Mouse (Mus musculus) gastrocnemius, postnatal 4 days (tissue): Measurements from ENCODE around the gene Megf8. TPM values are rescaled to one million over a fixed set of nuclear protein-coding genes. Genes with fewer than 3 reads are reported as not detected.

Experiments
- DNase-seq, 2 experiments: peaks; one replicate each; pipeline ENCODE4 v3.0.0; 2021 to 2022; ENCODE audit warnings: low spot score in 2 of 2, mixed read lengths in 2 of 2
- total RNA-seq, 2 experiments: library from RNA; stranded (reverse); gene quantifications; 2 replicates each; pipeline ENCODE4 v1.2.3; 2021

The Megf8 gene
- total RNA-seq, 2 experiments from 2014 or later, result 34.9 to 40.4 TPM

DNA sequence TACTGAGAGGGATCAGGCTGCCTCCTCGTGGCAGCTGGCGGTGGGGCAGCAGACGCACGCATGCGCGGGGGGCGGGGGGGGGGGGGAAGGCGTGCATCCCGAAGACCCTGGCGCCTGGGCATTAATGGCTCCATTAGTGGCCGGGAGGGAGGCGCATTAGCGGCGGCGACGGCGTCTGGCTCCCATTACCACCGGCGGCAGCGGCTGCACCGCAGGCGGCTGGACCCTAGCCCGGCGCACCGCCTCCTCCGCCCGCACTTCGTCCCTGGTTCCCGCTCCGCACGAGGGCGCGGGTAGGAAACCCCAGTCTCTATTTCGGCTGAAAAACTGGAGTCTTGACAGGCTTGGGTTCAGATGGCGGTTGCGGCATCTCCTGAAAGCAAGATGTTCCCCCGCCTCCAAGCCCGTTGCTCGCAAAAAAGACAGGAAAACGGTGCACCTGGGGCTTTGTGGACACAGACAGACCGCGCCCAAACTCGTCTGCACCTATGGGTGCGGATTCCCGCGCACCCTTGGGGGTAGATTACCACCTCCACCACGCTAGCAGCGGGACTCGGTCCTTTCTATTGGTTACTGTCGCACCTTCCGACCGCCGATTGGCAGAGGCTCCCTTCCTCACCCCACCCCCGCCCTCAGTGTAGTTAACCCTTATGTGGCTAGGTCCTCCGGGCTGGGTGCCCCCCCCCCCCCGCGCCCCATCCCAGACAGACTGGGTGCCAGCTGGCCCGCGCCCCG lies 38.5 kb upstream of the Megf8 start:
- peak in 1 of 2 experiments; percentile 77 for DNase-seq

DNA sequence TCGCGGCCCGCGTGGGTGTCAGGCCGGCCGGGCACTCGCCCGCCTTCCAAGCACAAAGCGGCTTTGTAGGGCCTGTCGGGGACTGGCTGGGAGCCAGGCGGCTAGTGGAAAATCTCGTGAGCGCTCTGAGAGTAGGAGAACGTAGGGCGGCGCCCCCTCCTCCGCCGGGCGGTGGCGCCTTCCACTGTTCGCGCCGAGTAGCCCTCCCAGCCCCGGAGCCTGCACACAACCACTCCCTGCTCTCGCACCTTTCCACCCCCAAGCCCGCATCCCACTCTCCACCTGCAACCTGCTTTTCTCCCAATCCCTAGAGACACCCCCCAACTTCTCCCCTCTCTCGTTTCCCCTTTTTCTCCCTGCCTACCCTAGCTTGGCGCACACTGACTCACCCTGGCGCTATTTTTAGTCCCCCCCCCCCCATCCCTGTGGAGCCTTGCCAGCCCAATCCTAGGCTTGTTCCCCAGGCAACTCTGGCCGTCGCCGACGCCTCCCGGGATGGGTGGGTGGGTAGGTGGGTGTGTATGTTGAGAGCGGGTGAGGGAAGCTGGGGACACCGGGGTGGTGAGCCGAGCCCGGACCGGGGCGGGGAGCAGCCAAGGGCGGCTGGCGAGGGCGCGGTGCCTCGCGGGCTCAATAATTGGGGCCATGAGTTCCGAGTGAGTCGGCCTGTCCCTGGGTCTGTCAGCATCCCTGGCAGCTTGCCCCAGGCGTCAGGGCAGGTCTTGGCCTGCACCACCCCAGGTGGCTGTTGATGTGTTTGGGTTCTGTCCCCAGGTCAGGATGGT lies 37.7 kb upstream of the Megf8 start:
- DNase-seq, result peak; percentile 86 to 92

DNA sequence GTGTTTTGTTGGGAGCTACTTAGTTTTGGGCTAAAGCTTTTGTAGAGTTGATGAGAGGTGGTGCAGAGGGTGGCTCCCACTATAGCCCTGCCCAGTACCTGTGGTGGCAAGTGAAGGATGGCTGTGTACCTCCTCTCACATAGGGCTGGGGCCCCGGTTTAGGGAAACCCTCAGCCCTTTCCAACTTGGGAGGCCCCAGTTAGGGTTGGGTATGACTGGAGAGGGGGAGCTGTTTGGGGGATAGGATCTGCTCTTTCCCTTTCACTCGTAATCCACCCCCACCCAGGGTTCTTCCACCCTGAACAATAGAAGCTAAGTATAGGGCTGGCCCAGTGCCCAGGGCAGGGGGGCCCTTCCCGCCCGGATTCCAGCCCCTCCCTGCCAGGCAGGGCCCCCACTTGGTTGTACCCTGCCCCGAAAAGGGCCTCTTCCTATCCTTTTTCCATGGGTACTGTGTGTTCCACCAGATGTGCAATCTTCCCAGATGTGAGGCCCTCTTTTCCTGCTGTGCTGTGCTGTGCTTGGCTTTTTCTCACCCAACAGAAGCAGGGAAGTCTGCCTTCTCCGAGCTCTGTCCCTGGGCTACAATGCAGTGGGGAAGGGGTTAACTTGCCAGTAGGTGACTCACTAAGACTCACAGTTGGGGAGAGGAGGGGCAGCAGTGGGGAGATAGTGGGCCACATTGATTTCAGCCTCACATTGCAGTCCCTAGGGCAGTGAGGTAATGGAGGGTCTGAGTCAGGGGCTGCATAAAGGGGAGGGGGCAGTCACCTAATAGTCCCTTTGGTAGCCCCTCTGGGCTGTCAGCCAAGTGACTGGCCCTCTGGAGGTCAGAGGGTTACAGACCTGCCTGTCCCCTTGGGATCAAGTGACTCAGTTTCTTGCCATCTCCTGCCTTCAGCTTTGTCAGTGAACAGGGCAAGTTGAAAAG lies 36.8 kb upstream of the Megf8 start:
- peak in 1 of 2 experiments; percentile 64 for DNase-seq

DNA sequence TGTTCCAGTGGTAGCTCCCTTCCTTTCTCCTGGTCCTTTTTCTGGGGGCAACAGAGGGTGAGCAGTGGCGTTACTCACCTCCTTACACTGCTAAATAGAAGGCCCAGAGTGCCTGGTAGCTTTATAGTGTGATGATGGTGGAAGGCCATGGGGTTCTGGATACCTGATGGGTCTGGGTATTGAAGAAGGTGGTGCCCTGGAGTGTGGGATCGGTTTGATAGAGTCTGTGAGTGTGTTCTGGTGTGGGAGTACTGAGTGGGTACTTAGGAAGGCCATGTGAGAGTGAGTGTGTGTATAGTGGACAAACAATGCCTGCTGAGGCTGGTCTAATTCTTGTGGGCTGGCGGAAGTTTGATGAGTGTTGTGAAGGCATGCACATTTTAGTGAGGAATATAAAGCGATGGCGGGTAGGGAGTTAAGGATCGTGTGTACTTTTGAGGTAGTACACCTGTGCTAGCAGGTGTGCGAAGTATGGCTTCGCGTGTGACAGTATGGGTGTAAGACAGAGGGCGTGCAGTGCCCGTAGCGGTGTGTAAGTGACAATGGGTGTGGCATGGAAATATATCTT lies 35.7 kb upstream of the Megf8 start:
- DNase-seq, result no peak

DNA sequence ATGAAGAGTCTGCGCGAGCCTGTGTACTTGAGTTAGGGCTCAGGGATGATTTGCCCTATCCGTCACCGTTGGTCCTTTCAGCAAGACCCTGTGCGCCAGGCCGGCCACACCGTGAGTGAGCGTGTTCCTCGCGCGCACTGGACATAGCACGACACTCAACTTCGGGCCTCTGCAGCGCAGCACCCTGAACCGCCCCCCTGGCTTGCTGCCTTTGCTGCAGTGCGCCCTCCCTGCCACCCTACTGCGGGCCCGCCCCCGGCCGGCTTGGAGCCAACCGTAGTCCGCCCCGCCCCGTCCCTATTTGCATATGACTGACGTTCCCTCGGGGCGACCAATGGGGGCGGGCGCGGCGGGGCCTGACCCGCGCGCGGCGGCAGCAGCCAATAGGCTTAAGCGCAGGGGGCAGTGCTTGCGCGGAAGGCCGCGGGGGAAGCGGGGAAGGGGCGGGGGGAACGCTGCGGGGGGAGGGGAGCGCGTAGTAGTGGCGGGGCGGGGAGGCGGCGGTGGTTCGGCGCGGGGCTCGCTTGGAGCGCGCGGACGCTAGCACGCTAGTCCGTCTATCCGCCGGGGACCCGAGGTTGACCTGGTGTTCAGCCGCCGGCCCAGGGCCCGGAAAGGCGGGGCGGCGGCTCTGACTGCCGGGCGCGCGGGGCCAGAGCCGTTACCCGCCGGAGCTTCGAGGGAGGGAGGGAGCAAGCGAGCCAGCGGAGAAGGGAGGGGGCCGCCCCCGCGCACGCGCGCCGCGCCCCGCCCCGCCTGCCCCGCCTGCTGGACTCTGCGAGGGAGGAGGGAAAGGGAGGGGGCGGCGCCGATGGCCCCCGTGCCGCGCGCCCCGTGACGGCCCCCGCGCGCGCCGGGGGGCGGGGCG lies 35.0 kb upstream of the Megf8 start:
- DNase-seq, result peak; percentile 99

DNA sequence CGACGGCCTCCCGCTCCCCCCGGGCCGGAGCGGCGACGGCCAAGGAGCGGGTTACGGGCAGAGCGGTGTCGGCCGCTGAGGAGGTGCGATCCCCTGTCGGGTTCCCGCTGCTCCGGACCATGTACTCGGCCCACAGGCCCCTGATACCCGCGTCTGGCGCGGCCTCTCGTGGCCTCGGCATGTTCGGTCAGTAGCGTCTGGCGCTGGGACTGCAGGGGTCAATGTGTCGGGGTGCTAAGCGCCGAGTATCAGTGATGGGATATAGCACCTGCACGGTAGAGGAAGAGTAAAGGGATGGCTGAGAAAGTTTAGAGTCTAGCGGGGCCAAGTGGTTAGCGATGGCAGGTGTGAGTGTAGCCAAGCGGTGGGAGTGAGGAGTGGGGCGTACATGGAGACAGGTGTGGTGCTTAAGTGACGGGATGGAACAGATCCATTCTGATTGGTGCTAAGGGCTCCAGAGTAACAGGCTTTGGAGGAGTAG lies 34.2 kb upstream of the Megf8 start:
- peak in 1 of 2 experiments; percentile 67 for DNase-seq

DNA sequence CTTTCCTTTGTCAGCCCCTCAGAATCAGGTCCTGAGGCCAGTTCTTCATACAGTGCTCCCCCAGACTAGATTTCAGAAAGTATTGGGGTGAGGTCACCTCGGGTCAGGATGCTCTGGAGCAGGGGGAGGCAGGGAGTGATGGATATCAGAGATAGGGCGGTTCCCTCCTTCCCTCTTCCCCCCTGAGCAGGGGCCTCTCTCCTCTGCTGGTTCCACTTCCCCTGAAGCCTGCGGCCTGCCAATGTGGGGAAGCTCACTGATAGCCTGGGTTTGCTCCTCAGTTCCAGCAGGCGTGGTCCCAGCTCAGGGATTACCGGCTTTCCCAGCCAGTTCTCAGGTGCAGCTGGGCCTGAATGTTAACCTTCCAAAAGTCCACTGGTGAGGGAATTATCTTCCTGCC lies 33.3 kb upstream of the Megf8 start:
- DNase-seq, result no peak

DNA sequence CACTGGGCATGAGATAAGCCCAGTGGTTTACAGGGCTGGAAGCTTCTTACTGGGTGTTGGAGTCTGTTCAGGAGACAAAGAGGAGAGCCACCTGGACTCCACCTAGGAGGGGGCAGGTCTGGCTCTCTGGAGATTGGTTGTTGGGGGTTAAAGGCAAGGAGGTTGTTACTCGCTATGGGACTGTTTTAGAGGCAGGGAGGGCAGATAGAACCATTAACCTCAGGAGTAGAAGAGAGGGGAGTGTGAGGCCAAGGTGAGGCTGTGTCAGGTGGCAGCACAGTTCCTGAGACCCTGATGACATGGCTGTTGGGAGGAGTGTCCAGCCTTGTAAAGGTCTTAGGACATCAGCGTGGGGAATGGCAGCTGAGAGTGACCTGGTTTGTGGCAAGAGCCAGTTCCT lies 32.8 kb upstream of the Megf8 start:
- no peak for DNase-seq

DNA sequence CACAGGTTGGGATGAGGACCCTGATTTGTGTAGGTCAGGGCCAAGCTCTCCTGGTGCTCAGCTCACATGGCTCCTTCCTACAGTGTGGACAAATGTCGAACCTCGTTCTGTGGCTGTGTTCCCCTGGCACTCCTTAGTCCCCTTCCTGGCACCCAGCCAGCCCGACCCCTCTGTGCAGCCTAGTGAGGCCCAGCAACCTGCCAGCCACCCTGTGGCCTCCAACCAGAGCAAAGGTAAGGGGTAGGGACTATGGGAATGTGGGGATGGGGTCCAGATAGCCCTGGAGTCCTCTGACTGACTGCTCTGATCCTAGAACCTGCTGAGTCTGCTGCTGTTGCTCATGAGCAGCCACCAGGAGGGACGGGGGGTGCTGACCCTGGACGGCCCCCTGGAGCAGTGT lies 32.2 kb upstream of the Megf8 start:
- no peak for DNase-seq

DNA sequence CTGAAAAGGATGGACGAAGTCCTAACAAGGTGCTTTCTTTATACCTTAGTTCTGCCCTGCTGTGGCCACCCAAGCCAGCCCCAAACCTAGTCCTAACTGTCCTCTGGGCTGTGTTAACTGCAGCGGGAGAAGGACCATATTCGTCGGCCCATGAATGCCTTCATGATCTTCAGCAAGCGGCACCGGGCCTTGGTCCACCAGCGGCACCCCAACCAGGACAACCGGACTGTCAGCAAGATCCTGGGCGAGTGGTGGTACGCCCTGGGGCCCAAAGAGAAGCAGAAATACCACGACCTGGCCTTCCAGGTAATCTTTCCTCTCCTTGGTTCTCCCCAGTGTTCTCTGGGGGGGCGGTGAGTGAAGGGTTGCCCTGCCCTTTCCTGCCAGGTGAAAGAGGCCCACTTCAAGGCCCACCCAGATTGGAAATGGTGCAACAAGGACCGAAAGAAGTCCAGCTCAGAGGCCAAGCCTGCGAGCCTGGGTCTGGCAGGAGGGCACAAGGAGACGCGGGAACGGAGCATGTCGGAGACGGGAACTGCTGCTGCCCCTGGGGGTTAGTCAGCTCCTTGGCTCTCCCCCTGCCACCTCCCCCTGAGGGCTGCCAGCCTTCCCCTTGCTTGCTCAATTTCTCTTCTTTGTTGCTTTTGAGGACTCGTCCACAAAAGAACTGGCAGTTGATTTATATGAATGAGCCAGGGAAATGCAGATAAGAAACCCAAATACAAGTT lies 31.3 kb upstream of the Megf8 start:
- DNase-seq, result no peak

DNA sequence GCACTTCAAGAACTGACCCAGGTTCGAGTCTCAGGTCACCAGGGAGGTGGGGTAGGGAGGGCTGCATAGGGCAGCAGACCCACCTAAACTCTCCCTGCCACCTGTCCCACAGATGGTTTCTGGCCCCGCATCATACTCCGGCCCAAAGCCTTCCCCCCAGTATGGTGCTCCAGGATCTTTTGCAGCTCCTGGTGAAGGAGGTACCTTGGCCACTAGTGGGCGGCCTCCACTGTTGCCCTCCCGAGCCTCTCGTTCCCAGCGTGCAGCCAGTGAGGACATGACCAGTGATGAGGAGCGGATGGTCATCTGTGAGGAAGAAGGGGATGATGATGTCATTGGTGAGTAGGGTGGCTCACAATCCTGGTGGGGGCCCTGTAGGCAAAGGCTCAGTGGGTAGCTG lies 30.0 kb upstream of the Megf8 start:
- no peak for DNase-seq

DNA sequence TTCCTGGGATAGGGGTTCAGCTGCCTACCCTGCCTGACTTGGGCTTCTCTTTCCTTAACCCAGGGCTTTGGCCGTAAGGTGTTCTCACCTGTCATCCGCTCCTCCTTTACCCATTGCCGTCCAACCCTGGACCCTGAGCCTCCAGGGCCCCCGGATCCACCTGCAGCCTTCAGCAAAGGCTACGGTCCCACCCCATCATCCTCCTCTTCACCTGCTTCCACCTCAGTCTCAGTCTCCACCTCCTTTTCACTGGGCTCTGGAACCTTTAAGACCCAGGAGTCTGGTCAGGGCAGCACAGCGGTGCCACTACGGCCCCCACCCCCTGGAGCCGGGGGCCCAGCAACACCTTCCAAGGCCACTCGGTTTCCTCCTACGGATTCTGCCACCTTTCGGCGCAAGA lies 29.0 kb upstream of the Megf8 start:
- DNase-seq, result no peak

DNA sequence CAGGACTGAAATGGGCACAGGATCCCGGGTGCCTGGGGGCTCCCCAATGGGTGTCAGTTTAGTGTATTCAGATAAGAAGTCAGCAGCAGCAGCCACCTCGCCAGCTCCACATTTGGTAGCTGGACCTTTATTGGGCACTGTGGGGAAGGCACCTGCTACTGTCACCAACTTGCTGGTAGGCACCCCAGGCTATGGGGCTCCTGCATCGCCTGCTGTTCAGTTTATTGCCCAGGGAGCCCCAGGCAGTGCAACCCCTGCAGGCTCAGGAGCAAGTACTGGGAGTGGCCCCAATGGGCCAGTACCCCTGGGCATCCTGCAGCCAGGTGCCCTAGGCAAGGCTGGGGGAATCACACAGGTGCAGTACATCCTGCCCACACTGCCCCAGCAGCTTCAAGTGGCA lies 28.2 kb upstream of the Megf8 start:
- no peak for DNase-seq

DNA sequence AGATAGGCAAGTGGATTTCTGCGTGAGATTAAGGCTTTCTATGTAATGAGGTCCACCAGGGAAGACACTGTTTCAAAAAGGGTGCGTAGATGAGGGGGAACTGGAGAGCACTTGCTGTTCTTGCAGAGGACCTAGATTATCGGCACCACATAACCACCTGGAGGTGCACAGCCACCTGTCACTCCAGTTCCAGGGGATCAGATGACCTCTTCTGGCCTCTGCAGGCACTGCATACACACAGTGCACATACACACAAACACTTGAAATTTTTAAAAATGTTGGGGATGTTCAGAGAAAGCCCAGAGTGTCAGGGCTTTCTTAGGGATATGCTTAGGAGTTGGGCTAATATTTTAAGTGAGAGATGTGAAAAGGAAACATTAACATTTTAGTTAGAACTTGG lies 27.0 kb upstream of the Megf8 start:
- DNase-seq, result no peak

DNA sequence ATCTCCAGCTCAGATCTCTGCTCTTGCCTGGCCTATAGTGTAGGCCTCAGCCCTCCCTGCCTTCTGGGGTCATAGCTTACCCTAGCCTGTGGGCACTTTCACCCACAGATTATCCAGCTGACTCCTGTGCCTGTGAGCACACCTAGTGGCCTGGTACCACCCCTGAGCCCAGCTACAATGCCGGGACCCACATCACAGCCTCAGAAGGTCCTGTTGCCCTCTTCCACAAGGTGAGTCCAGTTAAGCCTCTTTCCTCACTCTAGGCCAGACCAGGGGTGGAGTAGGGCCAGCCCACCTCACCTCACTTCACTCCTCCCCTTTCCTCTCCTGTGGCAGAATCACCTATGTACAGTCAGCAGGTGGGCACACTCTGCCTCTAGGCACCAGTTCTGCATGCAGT lies 26.5 kb upstream of the Megf8 start:
- DNase-seq, result no peak

DNA sequence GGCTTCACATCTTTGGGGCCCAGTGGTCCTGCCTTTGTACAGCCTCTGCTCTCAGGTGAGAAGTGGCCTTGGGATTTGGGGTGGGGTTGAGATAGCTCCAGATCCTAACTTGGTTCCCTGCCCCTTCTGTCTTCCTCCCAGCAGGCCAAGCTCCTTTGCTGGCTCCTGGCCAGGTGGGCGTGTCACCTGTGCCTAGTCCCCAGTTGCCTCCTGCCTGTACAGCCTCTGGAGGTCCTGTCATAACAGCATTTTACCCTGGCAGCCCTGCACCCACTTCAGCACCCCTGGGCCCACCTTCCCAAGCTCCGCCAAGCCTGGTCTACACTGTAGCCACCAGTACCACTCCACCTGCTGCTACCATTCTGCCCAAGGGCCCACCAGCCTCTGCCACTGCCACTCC lies 26.1 kb upstream of the Megf8 start:
- no peak for DNase-seq

DNA sequence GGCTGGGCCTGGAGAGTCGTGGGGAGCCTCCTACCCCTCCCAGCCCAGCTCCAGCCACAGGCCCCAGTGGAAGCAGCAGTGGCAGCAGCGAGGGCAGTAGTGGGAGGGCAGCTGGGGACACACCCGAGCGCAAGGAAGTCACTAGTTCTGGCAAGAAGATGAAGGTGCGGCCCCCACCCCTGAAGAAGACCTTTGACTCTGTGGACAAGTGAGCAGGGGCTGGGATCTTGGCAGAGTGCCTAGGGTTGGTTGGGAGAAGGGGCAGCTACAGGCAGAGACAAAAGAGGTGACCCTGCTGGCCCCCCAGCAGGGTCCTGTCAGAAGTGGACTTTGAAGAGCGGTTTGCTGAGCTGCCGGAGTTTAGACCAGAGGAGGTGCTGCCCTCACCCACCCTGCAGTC lies 24.9 kb upstream of the Megf8 start:
- DNase-seq, result no peak

DNA sequence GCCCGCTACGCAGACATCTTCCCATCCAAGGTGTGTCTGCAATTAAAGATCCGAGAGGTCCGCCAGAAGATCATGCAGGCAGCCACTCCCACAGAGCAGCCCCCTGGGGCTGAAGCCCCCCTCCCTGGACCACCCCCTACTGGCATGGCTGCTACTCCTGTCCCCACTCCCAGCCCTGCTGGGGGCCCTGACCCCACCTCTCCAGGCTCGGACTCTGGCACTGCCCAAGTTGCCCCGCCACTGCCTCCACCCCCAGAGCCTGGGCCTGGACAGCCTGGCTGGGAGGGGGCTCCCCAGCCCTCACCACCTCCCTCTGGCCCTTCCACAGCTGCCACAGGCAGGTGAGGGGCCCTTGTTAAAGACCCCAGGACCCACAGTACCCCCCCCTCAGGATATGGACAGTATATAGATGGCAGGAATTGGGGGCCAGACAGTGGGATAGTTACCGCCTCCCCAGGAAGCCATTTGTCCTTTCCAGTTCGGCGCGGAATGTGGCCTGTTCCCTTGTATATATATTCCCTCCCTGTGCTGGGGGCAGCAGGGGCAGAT lies 23.7 kb upstream of the Megf8 start:
- DNase-seq, result no peak

DNA sequence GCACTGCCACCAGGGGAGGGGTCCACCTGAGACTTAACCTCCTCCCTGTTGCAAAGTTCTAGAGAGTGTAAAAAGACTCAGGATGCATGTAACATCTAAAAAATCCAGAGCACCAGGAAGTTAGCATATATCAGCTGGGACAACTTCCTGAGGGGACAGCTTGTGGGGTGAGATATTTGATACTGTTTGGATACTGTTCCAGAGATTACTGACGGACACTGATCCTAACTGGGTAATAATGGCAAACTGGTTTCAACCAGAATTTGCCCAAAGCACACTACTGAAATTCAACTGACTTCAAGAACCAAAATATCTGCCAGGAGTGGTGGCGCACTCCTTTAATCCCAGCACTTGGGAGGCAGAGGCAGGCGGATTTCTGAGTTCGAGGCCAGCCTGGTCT lies 22.5 kb upstream of the Megf8 start:
- DNase-seq, result no peak
